Mouse (Mus musculus) CH12.LX (cell line): ENCODE results near the gene Cog7. TPM values are rescaled to one million over a fixed set of nuclear protein-coding genes. Genes with fewer than 3 reads are reported as not detected.

Experiments
- DNase-seq: peaks from one replicate; pipeline ENCODE4 v3.0.0-alpha.2; 2013; ENCODE audit errors: extremely low read depth
- H3K27ac ChIP-seq: 2 replicates; pipeline ENCODE4 v1.5.1; 2012; ENCODE audit warnings: low read depth, mild to moderate bottlenecking, control low read depth, moderate library complexity; ENCODE audit not compliant: insufficient read depth
- H3K27me3 ChIP-seq: replicated peaks from 2 replicates; pipeline ENCODE3; 2012; ENCODE audit warnings: inconsistent platforms
- H3K36me3 ChIP-seq, 2 experiments: replicated peaks in 1 of 2; 2 replicates each; pipeline versions ENCODE3 to v1.6.1; 2012; ENCODE audit warnings: inconsistent platforms in 1 of 2, low read length in 1 of 2, mild to moderate bottlenecking in 1 of 2, mixed read lengths in 1 of 2, moderate library complexity in 1 of 2; ENCODE audit not compliant: control insufficient read depth in 1 of 2, insufficient read depth in 1 of 2
- H3K4me1 ChIP-seq, 2 experiments: 2 replicates each; pipeline ENCODE4 v1.6.1; 2012; ENCODE audit warnings: inconsistent platforms in 1 of 2, moderate library complexity in 1 of 2; ENCODE audit not compliant: insufficient read depth in 2 of 2, control insufficient read depth in 1 of 2
- H3K4me2 ChIP-seq: 2 replicates; pipeline ENCODE4 v1.6.1; 2012; ENCODE audit warnings: low read depth, mild to moderate bottlenecking, control low read depth; ENCODE audit not compliant: poor library complexity, insufficient read depth, severe bottlenecking
- H3K4me3 ChIP-seq, 3 experiments: fragments of 150-350 bp in 1 of 3; sonication (generic) in 1 of 3; replicated peaks in 1 of 3; 2 replicates each; pipeline versions ENCODE3 to v1.5.1; 2011 to 2012; ENCODE audit warnings: low read depth in 2 of 3, low read length in 2 of 3, mild to moderate bottlenecking in 2 of 3, moderate library complexity in 2 of 3, control low read depth in 1 of 3, improper control_type of control experiment in 1 of 3, inconsistent platforms in 1 of 3, mixed read lengths in 1 of 3; ENCODE audit not compliant: poor library complexity in 1 of 3
- H3K79me2 ChIP-seq: replicated peaks from 2 replicates; pipeline ENCODE4 v1.6.1; 2012; ENCODE audit warnings: mild to moderate bottlenecking, moderate library complexity; ENCODE audit not compliant: control insufficient read depth, poor library complexity, insufficient read depth, severe bottlenecking; ENCODE audit errors: extremely low read depth
- H3K9ac ChIP-seq: 2 replicates; pipeline ENCODE4 v1.6.1; 2012; ENCODE audit warnings: low read depth, mild to moderate bottlenecking, control low read depth, moderate library complexity; ENCODE audit not compliant: insufficient read depth
- H3K9me3 ChIP-seq: replicated peaks from 2 replicates; pipeline ENCODE3; 2012; ENCODE audit warnings: low read length, inconsistent platforms, mixed read lengths
- BHLHE40 ChIP-seq: IDR thresholded peaks from 2 replicates; pipeline ENCODE4 v1.6.1; 2011; ENCODE audit warnings: mild to moderate bottlenecking, low read depth, low read length, improper control_type of control experiment
- CHD2 ChIP-seq: IDR thresholded peaks from 2 replicates; pipeline ENCODE4 v1.6.1; 2011; ENCODE audit warnings: low read length, improper control_type of control experiment
- CTCF ChIP-seq, 2 experiments: IDR thresholded peaks in 1 of 2; conservative IDR thresholded peaks in 1 of 2; 2 replicates each; pipeline ENCODE4 v1.5.1; 2011 to 2012; ENCODE audit warnings: low read depth in 2 of 2, low read length in 2 of 2, improper control_type of control experiment in 1 of 2, inconsistent platforms in 1 of 2, mild to moderate bottlenecking in 1 of 2, moderate library complexity in 1 of 2
- E2F4 ChIP-seq: IDR thresholded peaks from 2 replicates; pipeline ENCODE4 v1.6.1; 2011; ENCODE audit warnings: low read depth, low read length, improper control_type of control experiment; ENCODE audit not compliant: insufficient replicate concordance
- ELF1 ChIP-seq: IDR thresholded peaks from 2 replicates; pipeline ENCODE4 v1.6.1; 2014; ENCODE audit warnings: low read depth, mild to moderate bottlenecking, inconsistent platforms, low read length, improper control_type of control experiment
- ETS1 ChIP-seq: conservative IDR thresholded peaks from 2 replicates; pipeline ENCODE4 v1.6.1; 2012; ENCODE audit warnings: low read depth, mild to moderate bottlenecking, inconsistent platforms, low read length, improper control_type of control experiment, moderate library complexity
- GABPA ChIP-seq: IDR thresholded peaks from 2 replicates; pipeline ENCODE4 v1.6.1; 2012; ENCODE audit warnings: low read depth, low read length, improper control_type of control experiment, inconsistent platforms; ENCODE audit not compliant: insufficient replicate concordance
- HCFC1 ChIP-seq: IDR thresholded peaks from 2 replicates; pipeline ENCODE4 v1.6.1; 2012; ENCODE audit warnings: low read depth, mild to moderate bottlenecking, inconsistent platforms, low read length, improper control_type of control experiment
- JUND ChIP-seq: conservative IDR thresholded peaks from 2 replicates; pipeline ENCODE4 v1.6.1; 2011; ENCODE audit warnings: low read depth, low read length, improper control_type of control experiment
- KAT2A ChIP-seq: IDR thresholded peaks from 2 replicates; pipeline ENCODE4 v1.6.1; 2012; ENCODE audit warnings: low read length, improper control_type of control experiment, inconsistent platforms; ENCODE audit not compliant: insufficient replicate concordance
- MAX ChIP-seq: IDR thresholded peaks from 2 replicates; pipeline ENCODE4 v1.6.1; 2011; ENCODE audit warnings: low read length, improper control_type of control experiment
- MAZ ChIP-seq: IDR thresholded peaks from 2 replicates; pipeline ENCODE4 v1.6.1; 2012; ENCODE audit warnings: low read depth, mild to moderate bottlenecking, inconsistent platforms, low read length, improper control_type of control experiment, moderate library complexity
- MXI1 ChIP-seq: IDR thresholded peaks from 2 replicates; pipeline ENCODE4 v1.6.1; 2011; ENCODE audit warnings: mild to moderate bottlenecking, low read depth, low read length, improper control_type of control experiment
- NRF1 ChIP-seq: IDR thresholded peaks from 2 replicates; pipeline ENCODE4 v1.6.1; 2014; ENCODE audit warnings: low read depth, mild to moderate bottlenecking, inconsistent platforms, low read length, improper control_type of control experiment, moderate library complexity
- PAX5 ChIP-seq: IDR thresholded peaks from 2 replicates; pipeline ENCODE4 v1.6.1; 2012; ENCODE audit warnings: low read length, inconsistent platforms, mixed read lengths
- TCF12 ChIP-seq: IDR thresholded peaks from 2 replicates; pipeline ENCODE4 v1.6.1; 2014; ENCODE audit warnings: low read depth, mild to moderate bottlenecking, inconsistent platforms, low read length, improper control_type of control experiment
- UBTF ChIP-seq: IDR thresholded peaks from 2 replicates; pipeline ENCODE4 v1.6.1; 2012; ENCODE audit warnings: low read depth, mild to moderate bottlenecking, inconsistent platforms, low read length, improper control_type of control experiment, moderate library complexity
- USF1 ChIP-seq: IDR thresholded peaks from 2 replicates; pipeline ENCODE4 v1.6.1; 2014; ENCODE audit warnings: low read depth, mild to moderate bottlenecking, inconsistent platforms, low read length, improper control_type of control experiment
- USF2 ChIP-seq: conservative IDR thresholded peaks from 2 replicates; pipeline ENCODE4 v1.6.1; 2011; ENCODE audit warnings: low read depth, low read length, improper control_type of control experiment
- ZC3H11A ChIP-seq: IDR thresholded peaks from 2 replicates; pipeline ENCODE4 v1.6.1; 2012; ENCODE audit warnings: low read depth, mild to moderate bottlenecking, inconsistent platforms, low read length, improper control_type of control experiment
- ZKSCAN1 ChIP-seq: IDR thresholded peaks from 2 replicates; pipeline ENCODE4 v1.6.1; 2012; ENCODE audit warnings: low read depth, inconsistent platforms, low read length, improper control_type of control experiment, borderline replicate concordance
- ZMIZ1 ChIP-seq: IDR thresholded peaks from 2 replicates; pipeline ENCODE4 v1.6.1; 2012; ENCODE audit warnings: low read depth, mild to moderate bottlenecking, inconsistent platforms, low read length, improper control_type of control experiment
- dilution Hi-C: fragments of 300-500 bp; cut with MboI; formaldehyde crosslinking; loops from 2 replicates; pipeline ENCODE4 v1.14.3; 2020; ENCODE audit warnings: low sequenced_read_pairs; ENCODE audit not compliant: extremely low pct_unique_long_range_greater_than_20kb, extremely low pct_ligation_motif_present
- in situ Hi-C: fragments of 300-500 bp; cut with MboI; formaldehyde crosslinking; loops from 3 replicates; pipeline ENCODE4 v1.14.3; 2019; ENCODE audit warnings: low sequenced_read_pairs, low pct_ligation_motif_present, low pct_unique_long_range_greater_than_20kb, mixed read lengths
- polyA plus RNA-seq: library from polyadenylated mRNA; unstranded; fragments of >175 nt; gene quantifications from 2 replicates; pipeline ENCODE4 v1.2.1, GENCODE M21; 2012; ENCODE audit warnings: low read depth; ENCODE audit not compliant: insufficient read length
- total RNA-seq, 2 experiments: library from RNA; depleted of rRNA; stranded (reverse); fragments of 300-350 nt in 1 of 2; fragments of >200 nt in 1 of 2; gene quantifications; 2 replicates each; pipeline ENCODE4 v1.2.3; 2012 to 2014

Cog7 gene
- total and polyA plus RNA-seq, 3 experiments = 14.1 to 22.4 (median 22.2) TPM

GRCm38 (mm10) chr7:121955802-121956201, 25.7 kb downstream of the Cog7 start:
- dilution Hi-C loops = no loop called here
- Histone ChIP-seq H3K4me3 (no peak overlapping the region), H3K9ac (no peak overlapping the region), H3K27me3 (no peaks in the 10 kb centered on the region), H3K27ac (no peak overlapping the region), H3K4me1 (no peaks in the 10 kb centered on the region), H3K9me3 (no peaks in the 10 kb centered on the region), H3K36me3 (peaks cover 23 to 70% of the 10 kb centered on the region in 2 experiments), H3K4me2 (no peak overlapping the region), H3K79me2 (no peaks in the 10 kb centered on the region)
- TF ChIP-seq TCF12 = no peak
- TF ChIP-seq E2F4 = no peak
- no peak for TF ChIP-seq KAT2A
- TF ChIP-seq GABPA = no peak
- TF ChIP-seq ZKSCAN1 = no peak
- TF ChIP-seq UBTF = no peak
- no peak for TF ChIP-seq HCFC1
- TF ChIP-seq MAX = no peak
- no peak for TF ChIP-seq MXI1
- TF ChIP-seq PAX5 = no peak
- no peak for TF ChIP-seq JUND
- TF ChIP-seq CHD2 = no peak
- TF ChIP-seq MAZ = no peak
- TF ChIP-seq ZC3H11A = no peak
- TF ChIP-seq ELF1 = no peak
- TF ChIP-seq BHLHE40 = no peak
- TF ChIP-seq ZMIZ1 = no peak
- TF ChIP-seq CTCF (conservative IDR thresholded peaks at IDR 0.05 in 1 of 2, IDR thresholded peaks at IDR 0.05 in 1 of 2; ENCODE audit: low read depth in 2 of 2, low read length in 2 of 2) = no peak
- TF ChIP-seq ETS1 = no peak
- in situ Hi-C loops = no loop called here
- DNase-seq = no peak

- dilution Hi-C loops (no loop called here), in situ Hi-C loops (no loop called here)
- Histone ChIP-seq H3K4me2 (no peak overlapping the region), H3K27ac (no peak overlapping the region), H3K9me3 (no peaks in the 10 kb centered on the region), H3K36me3 (peaks cover 30 to 71% of the 10 kb centered on the region in 2 experiments), H3K9ac (no peak overlapping the region), H3K27me3 (no peaks in the 10 kb centered on the region), H3K79me2 (no peaks in the 10 kb centered on the region), H3K4me1 (no peaks in the 10 kb centered on the region), H3K4me3 (no peak overlapping the region)
- TF ChIP-seq ELF1 = no peak
- no peak for TF ChIP-seq USF2
- no peak for TF ChIP-seq USF1
- TF ChIP-seq E2F4 = no peak
- TF ChIP-seq ZC3H11A = no peak
- TF ChIP-seq NRF1 = no peak
- no peak for DNase-seq
Observed at GRCm38 (mm10) chr7:121954891-121955669, 26.4 kb downstream of the Cog7 start.
